Mouse (Mus musculus): ENCODE measurements around the gene Prss58. TPM values are rescaled to one million over a fixed set of nuclear protein-coding genes. Genes with fewer than 3 reads are reported as not detected.

The Prss58 gene
- total and polyA plus RNA-seq, 3 experiments = not detected

DNA sequence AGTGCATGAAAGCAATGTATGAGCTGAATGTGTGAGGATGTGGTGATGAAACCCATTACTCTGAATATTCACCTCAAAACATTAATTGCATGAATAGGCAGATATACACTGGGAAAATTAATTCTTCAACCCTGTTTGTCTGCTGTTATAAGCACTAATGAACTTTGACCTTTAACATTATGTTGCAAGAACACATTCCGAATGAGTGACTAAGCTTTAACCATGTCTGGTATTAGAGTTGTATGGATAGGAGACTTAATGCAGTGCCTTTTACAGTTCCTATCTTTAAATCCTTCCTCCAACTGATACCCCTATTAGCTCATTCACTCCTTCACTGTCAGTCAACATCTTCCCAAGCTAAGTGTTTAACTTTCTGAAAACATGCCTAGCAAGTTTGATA lies 5.5 kb downstream of the Prss58 start:
- Histone ChIP-seq H3K79me2 (ENCODE audit: control insufficient read depth, insufficient read depth, low read length, poor library complexity) (no peaks in the 10 kb centered on the region), H3K36me3 (ENCODE audit: control insufficient read depth in 1 of 2, insufficient read depth in 2 of 2, low read length in 2 of 2) (no peaks in the 10 kb centered on the region), H3K9me3 (replicated peaks; ENCODE audit: insufficient read depth, low read length) (no peaks in the 10 kb centered on the region), H3K4me3 (ENCODE audit: control insufficient read depth in 1 of 2, insufficient read depth in 1 of 2, low read depth in 2 of 2, low read length in 2 of 2) (no peak overlapping the region), H3K27me3 (ENCODE audit: control insufficient read depth in 1 of 2, insufficient read depth in 2 of 2, low read length in 2 of 2) (no peaks in the 10 kb centered on the region), H3K9ac (ENCODE audit: control insufficient read depth, low read depth, low read length, poor library complexity, severe bottlenecking) (no peak overlapping the region), H3K4me1 (ENCODE audit: control insufficient read depth in 1 of 2, insufficient read depth in 2 of 2, low read length in 2 of 2) (no peaks in the 10 kb centered on the region), H3K27ac (ENCODE audit: control insufficient read depth, low read depth, low read length) (no peak overlapping the region)
- no peak for TF ChIP-seq ZNF384 (IDR thresholded peaks at IDR 0.05; ENCODE audit: low read depth, low read length)
- no peak for TF ChIP-seq ETS1 (IDR thresholded peaks at IDR 0.05; ENCODE audit: low read depth, low read length)
- TF ChIP-seq E2F4 (IDR thresholded peaks at IDR 0.05; ENCODE audit: borderline replicate concordance, low read depth, low read length) = no peak
- no peak for TF ChIP-seq RCOR1 (IDR thresholded peaks at IDR 0.05; ENCODE audit: low read depth, low read length)
- TF ChIP-seq ZKSCAN1 (IDR thresholded peaks at IDR 0.05; ENCODE audit: low read depth, low read length) = no peak
- TF ChIP-seq MYB (IDR thresholded peaks at IDR 0.05; ENCODE audit: low read depth, low read length) = no peak
- no peak for TF ChIP-seq TAL1 (IDR thresholded peaks at IDR 0.05; ENCODE audit: low read length)
- TF ChIP-seq RAD21 (IDR thresholded peaks at IDR 0.05; ENCODE audit: low read depth, low read length) = no peak
- no peak for TF ChIP-seq POLR2AphosphoS2 (IDR thresholded peaks at IDR 0.05; ENCODE audit: low read length)
- DNase-seq (ENCODE audit: low read depth, low spot score) = no peak

DNA sequence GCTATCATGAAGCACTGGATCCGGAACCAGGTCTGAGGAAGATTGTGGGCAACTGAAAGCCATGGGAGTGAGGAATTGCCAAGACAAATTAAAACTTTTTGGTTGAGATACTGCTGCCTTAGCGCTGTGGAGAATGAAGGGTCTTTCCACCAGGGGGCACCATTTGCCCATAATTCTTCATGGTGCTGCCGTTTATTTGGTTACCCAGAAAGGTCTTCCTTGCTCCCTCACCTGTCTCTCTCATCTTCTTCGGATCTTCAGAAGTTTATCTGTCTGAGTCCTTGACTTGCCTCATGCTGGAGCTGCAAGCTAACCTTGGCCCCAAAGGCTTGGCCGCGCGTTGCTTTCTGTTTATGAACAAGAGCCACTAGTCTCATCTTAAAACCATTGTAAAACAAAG lies 6.6 kb downstream of the Prss58 start:
- H3K4me3 ChIP-seq (ENCODE audit: control insufficient read depth in 1 of 2, insufficient read depth in 1 of 2, low read depth in 2 of 2, low read length in 2 of 2) = no peak overlapping the region
- no peaks in the 10 kb centered on the region for H3K36me3 ChIP-seq (ENCODE audit: control insufficient read depth in 1 of 2, insufficient read depth in 2 of 2, low read length in 2 of 2)
- TF ChIP-seq CTCF (IDR thresholded peaks at IDR 0.05 in 2 of 3, conservative IDR thresholded peaks at IDR 0.05 in 1 of 3; ENCODE audit: control insufficient read depth in 1 of 3, insufficient read depth in 1 of 3, low read depth in 2 of 3, low read length in 3 of 3, poor library complexity in 1 of 3, severe bottlenecking in 1 of 3) (peak; percentile 25 to 44 (median 36); a peak in 5 of 6 replicates), TAL1 (IDR thresholded peaks at IDR 0.05; ENCODE audit: low read length) (no peak), CHD1 (IDR thresholded peaks at IDR 0.05; ENCODE audit: low read depth, low read length) (no peak), MEF2A (IDR thresholded peaks at IDR 0.05; ENCODE audit: extremely low read depth, insufficient replicate concordance, low read depth, low read length, poor library complexity, severe bottlenecking) (no peak), USF2 (IDR thresholded peaks at IDR 0.05; ENCODE audit: borderline replicate concordance in 1 of 2, insufficient read depth in 1 of 2, low read depth in 1 of 2, low read length in 2 of 2) (no peak), ELF1 (IDR thresholded peaks at IDR 0.05; ENCODE audit: low read depth, low read length) (no peak), SMC3 (IDR thresholded peaks at IDR 0.05; ENCODE audit: low read depth, low read length) (peak; percentile 20), RAD21 (IDR thresholded peaks at IDR 0.05; ENCODE audit: low read depth, low read length) (peak; percentile 22), MYC (IDR thresholded peaks at IDR 0.05; ENCODE audit: low read depth, low read length) (no peak), ZMIZ1 (IDR thresholded peaks at IDR 0.05; ENCODE audit: low read depth, low read length) (no peak)
- no peaks in the 10 kb centered on the region for H3K9me3 ChIP-seq (replicated peaks; ENCODE audit: insufficient read depth, low read length)
- H3K27me3 ChIP-seq (ENCODE audit: control insufficient read depth in 1 of 2, insufficient read depth in 2 of 2, low read length in 2 of 2) = no peaks in the 10 kb centered on the region
- peak; percentile 9 for DNase-seq (ENCODE audit: low read depth, low spot score)
- H3K79me2 ChIP-seq (ENCODE audit: control insufficient read depth, insufficient read depth, low read length, poor library complexity) = no peaks in the 10 kb centered on the region
- H3K4me1 ChIP-seq (ENCODE audit: control insufficient read depth in 1 of 2, insufficient read depth in 2 of 2, low read length in 2 of 2) = no peaks in the 10 kb centered on the region
- H3K9ac ChIP-seq (ENCODE audit: control insufficient read depth, low read depth, low read length, poor library complexity, severe bottlenecking) = no peak overlapping the region
- no peak overlapping the region for H3K27ac ChIP-seq (ENCODE audit: control insufficient read depth, low read depth, low read length)
